In genomic region chr8:112589052-112589389, GRCm38 (mm10) we compare ENCODE assay signal across 11 mouse cellular contexts. TPM values are rescaled to one million over a fixed set of nuclear protein-coding genes. Genes with fewer than 3 reads are reported as not detected.
DNase-seq lines count a peak whose midpoint lies in the region; ATAC-seq lines count a peak whose summit lies in the region.
"Had no signal": no experiment of that assay in that cellular context is flagged by ENCODE, and none has a peak within 500 bp of the region (broad histone marks: within the 10 kb centered on the region; RNA-seq: fewer than 3 reads in every experiment).

No protein-coding gene starts in this region.

- no peaks in the 10 kb centered on the region for H3K36me3 ChIP-seq in kidney, embryonic 15.5 days
- no peaks in the 10 kb centered on the region for H3K36me3 ChIP-seq in limb, embryonic 15.5 days
- H3K36me3 ChIP-seq: heart, embryonic 10.5 days had no signal

- no peak for ATAC-seq in kidney, embryonic 15.5 days (replicated peaks; ENCODE audit: low FRiP score)
- ATAC-seq in limb, embryonic 15.5 days (ENCODE audit: insufficient number of reproducible peaks, low FRiP score, low TSS enrichment, low read depth): no peak
- ATAC-seq: CD4-positive, CD25-positive, alpha-beta regulatory T cell, adult 4 months had no signal

- DNase-seq in kidney, adult 8-10 months: no peak
- DNase-seq in right cerebral cortex, postnatal 25 days: peak; percentile 8
- no peak for DNase-seq in right cerebral cortex, postnatal 36 days (ENCODE audit: low spot score in 2 of 2)
- no peak for DNase-seq in gastrocnemius, postnatal 10 days
- DNase-seq in adrenal gland, adult 18-20 months (ENCODE audit: low spot score in 2 of 2): no peak
- DNase-seq: lung, postnatal 4 days had no signal

- peak overlapping the region; percentile 46 for H3K4me2 ChIP-seq in kidney, embryonic 15.5 days
- H3K4me2 ChIP-seq in limb, embryonic 15.5 days: peak overlapping the region; percentile 17; the same call in 1 of the 2 replicates

- no peak overlapping the region for H3K27ac ChIP-seq in kidney, embryonic 15.5 days
- no peak overlapping the region for H3K27ac ChIP-seq in limb, embryonic 15.5 days
- H3K27ac ChIP-seq: heart, embryonic 10.5 days had no signal

- no peak overlapping the region for H3K4me3 ChIP-seq in kidney, embryonic 15.5 days (replicated peaks)
- H3K4me3 ChIP-seq in limb, embryonic 15.5 days: no peak overlapping the region
- H3K4me3 ChIP-seq: heart, embryonic 10.5 days had no signal

- no peaks in the 10 kb centered on the region for H3K27me3 ChIP-seq in kidney, embryonic 15.5 days
- no peaks in the 10 kb centered on the region for H3K27me3 ChIP-seq in limb, embryonic 15.5 days

- H3K9me3 ChIP-seq in kidney, embryonic 15.5 days (replicated peaks): no peaks in the 10 kb centered on the region
- no peaks in the 10 kb centered on the region for H3K9me3 ChIP-seq in limb, embryonic 15.5 days
- H3K9me3 ChIP-seq: heart, embryonic 10.5 days had no signal

- H3K9ac ChIP-seq in kidney, embryonic 15.5 days: no peak overlapping the region
- no peak overlapping the region for H3K9ac ChIP-seq in limb, embryonic 15.5 days

- 43% methylated on average over 14 of the region's 14 CpGs for WGBS in kidney, embryonic 15.5 days
- 60% methylated on average over 14 of the region's 14 CpGs for WGBS in limb, embryonic 15.5 days

- H3K4me1 ChIP-seq in kidney, embryonic 15.5 days: peaks cover 12% of the 10 kb centered on the region
- H3K4me1 ChIP-seq in limb, embryonic 15.5 days: no peaks in the 10 kb centered on the region; the same call in 1 of the 2 replicates
- H3K4me1 ChIP-seq: heart, embryonic 10.5 days had no signal

RNA-seq across cellular contexts. Expression of gene Cntnap4, which starts 19.2 kb away (rescaled TPM):
- 0.19 and 0.39 TPM in 2 replicates for polyA plus RNA-seq in kidney, embryonic 15.5 days (2015; fragmentation: Nextera tagmentation; extraction: Ambion mirVana)
- polyA plus RNA-seq in limb, embryonic 15.5 days (2015; fragmentation: Nextera tagmentation; extraction: Ambion mirVana): 2.6 and 3.6 TPM in 2 replicates
- under 1 TPM; 0.18 to 0.23 TPM for total RNA-seq in gastrocnemius, postnatal 10 days (2021)
- not detected for total RNA-seq in adrenal gland, adult 18-20 months (2021)
- total RNA-seq: hematopoietic stem cell, adult 5-6 weeks had no signal
- polyA plus RNA-seq: CD4-positive, CD25-positive, alpha-beta regulatory T cell, adult 4 months had no signal
